Mouse (Mus musculus) forebrain, embryonic 16.5 days (tissue): ENCODE measurements at regions not wholly inside any gene's neighbourhood (a gene's known extent, or its start where the extent isn't known, plus 50 kb on each side); places are given as distances from the start of the nearest gene placed in this dataset.

Experiments used
- ATAC-seq: fragments of 200-750 bp; cut with Nextera tagmentation; 2 replicates; pipeline ENCODE4 v1.8.0; 2017; ENCODE audit warnings: mild to moderate bottlenecking, moderate library complexity
- H3K27ac ChIP-seq: fragments of 300-500 bp; sonication (generic); 2 replicates; pipeline ENCODE4 v1.5.1; 2014; ENCODE audit warnings: low read length, control low read depth
- H3K27me3 ChIP-seq: fragments of 300-500 bp; sonication (generic); replicated peaks from 2 replicates; pipeline ENCODE4 v1.6.1; 2014; ENCODE audit warnings: low read length; ENCODE audit not compliant: control insufficient read depth, insufficient read depth
- H3K36me3 ChIP-seq: fragments of 300-500 bp; sonication (generic); 2 replicates; pipeline ENCODE4 v1.6.1; 2014; ENCODE audit not compliant: control insufficient read depth, insufficient read depth
- H3K4me1 ChIP-seq: fragments of 300-500 bp; sonication (generic); replicated peaks from 2 replicates; pipeline ENCODE4 v1.6.1; 2014; ENCODE audit warnings: low read length; ENCODE audit not compliant: control insufficient read depth, insufficient read depth
- H3K4me2 ChIP-seq: fragments of 300-500 bp; sonication (generic); 2 replicates; pipeline ENCODE4 v1.6.1; 2014; ENCODE audit warnings: mild to moderate bottlenecking, low read length, control low read depth
- H3K4me3 ChIP-seq: fragments of 300-500 bp; sonication (generic); replicated peaks from 2 replicates; pipeline ENCODE4 v1.5.1; 2014; ENCODE audit warnings: mild to moderate bottlenecking, low read length, control low read depth
- H3K9ac ChIP-seq: fragments of 300-500 bp; sonication (generic); replicated peaks from 2 replicates; pipeline ENCODE4 v1.6.1; 2014; ENCODE audit warnings: low read depth, low read length, control low read depth
- H3K9me3 ChIP-seq: fragments of 300-500 bp; sonication (generic); 2 replicates; pipeline ENCODE4 v1.6.1; 2016; ENCODE audit warnings: low read length; ENCODE audit not compliant: control insufficient read depth
- WGBS: fragments of 180-500 bp; shearing (Covaris S2); extraction: QIAGEN DNeasy Blood & Tissue Kit; methylation state at CpG from one replicate; pipeline ENCODE4 v1.1.7; 2014; 5-methylcytosine and 5-hydroxymethylcytosine counted together

DNA sequence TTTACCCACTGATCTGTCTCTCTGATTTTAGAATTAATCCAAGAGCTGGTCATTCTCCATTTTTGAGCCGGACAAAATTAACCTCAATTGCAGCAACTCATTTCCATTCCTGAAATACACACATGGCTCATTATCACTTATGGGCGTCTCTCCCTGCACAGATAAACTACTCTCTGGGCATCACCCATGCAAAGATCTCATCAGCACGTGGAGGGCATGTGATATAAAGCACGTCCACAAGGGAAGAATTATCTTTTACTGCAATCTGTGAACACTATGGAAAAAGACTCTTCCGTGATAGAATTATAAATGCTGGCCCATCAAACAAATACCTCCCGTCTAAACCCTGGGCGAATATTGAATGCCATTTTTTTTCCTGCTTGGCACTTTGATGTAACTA is 124.1 kb upstream of the Klf6 start:
- Histone ChIP-seq H3K4me1 (no peaks in the 10 kb centered on the region), H3K4me2 (no peak overlapping the region), H3K36me3 (no peaks in the 10 kb centered on the region), H3K27me3 (no peaks in the 10 kb centered on the region), H3K9me3 (no peaks in the 10 kb centered on the region), H3K9ac (no peak overlapping the region), H3K4me3 (no peak overlapping the region), H3K27ac (no peak overlapping the region)
- no peak for ATAC-seq
- whole genome bisulfite sequencing: 82% methylated on average over 7 of the region's 7 CpGs

DNA sequence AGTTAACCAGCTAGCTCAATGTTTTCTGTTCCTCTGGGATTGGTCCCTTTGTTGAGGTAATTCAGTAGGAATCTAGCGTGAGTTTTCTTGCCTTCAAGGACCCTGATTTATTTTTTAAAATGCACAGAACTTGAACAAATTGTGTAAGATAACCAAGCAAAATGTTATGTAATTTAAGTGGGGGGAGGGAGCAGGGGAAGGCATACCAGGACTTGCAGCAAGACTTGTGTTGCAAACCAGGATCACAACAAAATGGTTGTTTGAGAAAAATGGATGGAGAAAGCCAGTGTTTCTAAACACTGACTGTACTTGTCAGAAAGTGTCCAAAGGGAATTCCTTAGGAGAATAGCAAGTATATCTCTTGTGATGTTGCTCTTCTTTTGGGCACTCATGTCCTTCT is 120.5 kb upstream of the Klf6 start:
- no peak overlapping the region for H3K4me2 ChIP-seq
- H3K9me3 ChIP-seq: no peaks in the 10 kb centered on the region
- no peaks in the 10 kb centered on the region for H3K36me3 ChIP-seq
- H3K27me3 ChIP-seq: no peaks in the 10 kb centered on the region
- no peak overlapping the region for H3K4me3 ChIP-seq
- no peak for ATAC-seq
- no peak overlapping the region for H3K27ac ChIP-seq
- WGBS: 88% methylated on average over 1 of the region's 1 CpGs
- no peaks in the 10 kb centered on the region for H3K4me1 ChIP-seq
- H3K9ac ChIP-seq: no peak overlapping the region

DNA sequence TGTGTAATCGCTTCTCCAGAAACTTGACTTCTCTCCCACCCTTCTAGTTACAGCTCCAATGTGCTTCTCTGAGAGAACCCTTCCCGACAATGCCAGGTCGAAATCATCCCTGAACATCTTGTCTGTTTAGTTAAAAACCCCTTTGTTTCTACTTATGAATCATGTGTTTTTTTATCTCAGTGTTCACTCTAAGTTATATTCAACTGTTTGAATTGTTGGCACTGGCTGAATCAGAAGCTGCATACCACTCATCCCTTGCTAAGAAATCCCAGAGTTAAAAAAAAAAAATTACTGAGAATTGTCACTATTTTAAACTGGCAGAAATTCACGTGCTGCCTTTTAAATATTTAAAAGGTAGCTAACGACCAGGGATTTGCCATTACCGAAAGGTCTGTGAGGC is 116.3 kb upstream of the Klf6 start:
- H3K4me2 ChIP-seq: no peak overlapping the region
- WGBS: 74% methylated on average over 6 of the region's 6 CpGs

DNA sequence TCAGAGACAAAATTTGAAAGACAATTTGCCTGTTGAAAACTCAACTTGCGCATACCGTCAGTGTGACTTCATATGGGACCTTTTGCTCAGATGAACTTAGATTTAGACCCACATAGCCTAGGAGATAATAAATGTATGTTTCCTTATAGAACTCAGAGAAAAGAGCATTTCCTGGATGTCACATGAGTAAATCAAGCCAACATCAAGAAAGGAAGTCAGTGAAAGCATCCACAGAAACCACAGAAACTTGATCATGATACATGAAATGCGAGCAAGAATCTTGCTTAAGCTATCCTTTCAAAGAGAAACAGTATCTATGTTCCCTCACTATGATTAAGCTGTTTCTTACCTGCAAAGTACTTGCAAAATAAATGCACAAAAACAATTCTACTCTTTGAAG is 104.1 kb upstream of the Klf6 start:
- Histone ChIP-seq H3K9ac (no peak overlapping the region), H3K9me3 (no peaks in the 10 kb centered on the region), H3K4me3 (no peak overlapping the region), H3K4me2 (no peak overlapping the region), H3K27me3 (no peaks in the 10 kb centered on the region), H3K36me3 (no peaks in the 10 kb centered on the region), H3K4me1 (no peaks in the 10 kb centered on the region), H3K27ac (no peak overlapping the region)
- WGBS: 95% methylated on average over 3 of the region's 3 CpGs
- ATAC-seq: no peak

More for the DNA sequence above, 116.3 kb upstream of the Klf6 start:
- Histone ChIP-seq H3K4me1 (no peaks in the 10 kb centered on the region), H3K9ac (no peak overlapping the region), H3K4me3 (no peak overlapping the region), H3K36me3 (no peaks in the 10 kb centered on the region), H3K27me3 (no peaks in the 10 kb centered on the region), H3K9me3 (no peaks in the 10 kb centered on the region), H3K27ac (no peak overlapping the region)
- ATAC-seq: no peak

DNA sequence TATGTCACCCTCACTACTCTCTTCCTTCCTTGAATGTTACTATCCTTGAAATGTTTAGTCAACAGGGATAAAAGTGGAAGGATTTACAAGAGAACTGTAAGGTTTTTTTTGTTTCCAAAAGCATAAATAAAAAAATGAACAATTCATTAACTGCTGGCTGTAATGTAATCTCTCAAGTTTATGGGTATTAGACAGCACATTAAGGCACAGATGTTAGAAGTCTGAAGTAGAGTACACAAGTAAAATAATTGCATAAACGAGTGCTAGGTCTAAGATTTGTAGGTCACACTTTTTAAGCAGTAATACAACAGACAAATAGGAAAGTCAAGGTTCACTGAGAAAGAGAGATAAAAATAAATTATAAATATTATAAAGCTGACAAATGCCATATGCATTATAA is 103.3 kb upstream of the Klf6 start:
- H3K36me3 ChIP-seq: no peaks in the 10 kb centered on the region
- H3K4me2 ChIP-seq: no peak overlapping the region
- ATAC-seq: no peak
- H3K9ac ChIP-seq: no peak overlapping the region
- H3K9me3 ChIP-seq: no peaks in the 10 kb centered on the region
- H3K4me1 ChIP-seq: no peaks in the 10 kb centered on the region
- whole genome bisulfite sequencing: 73% methylated on average over 1 of the region's 1 CpGs
- no peaks in the 10 kb centered on the region for H3K27me3 ChIP-seq
- H3K4me3 ChIP-seq: no peak overlapping the region
- H3K27ac ChIP-seq: no peak overlapping the region

DNA sequence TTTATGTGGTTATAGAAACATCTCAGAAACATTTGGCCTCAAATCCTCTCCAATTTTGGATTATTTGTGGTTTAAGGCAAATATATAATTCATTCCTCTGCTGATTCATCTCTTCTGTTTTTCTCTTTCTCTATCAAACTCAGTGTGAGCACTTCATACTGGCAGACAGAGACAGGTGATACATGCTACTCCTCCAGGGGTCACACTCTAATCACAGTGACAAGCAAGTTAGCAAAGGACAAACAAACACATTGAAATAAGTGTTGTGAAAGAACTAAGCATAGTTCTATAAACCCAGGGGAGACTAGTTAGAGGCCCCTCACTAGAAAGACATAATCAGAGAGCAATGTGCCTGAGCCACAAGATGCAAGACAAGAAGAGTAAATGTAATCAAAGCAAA is 101.3 kb upstream of the Klf6 start:
- H3K27ac ChIP-seq: no peak overlapping the region
- H3K27me3 ChIP-seq: no peaks in the 10 kb centered on the region
- no peak for ATAC-seq
- no peak overlapping the region for H3K4me3 ChIP-seq
- no peak overlapping the region for H3K4me2 ChIP-seq
- H3K4me1 ChIP-seq: no peaks in the 10 kb centered on the region
- H3K9ac ChIP-seq: no peak overlapping the region
- H3K36me3 ChIP-seq: no peaks in the 10 kb centered on the region
- H3K9me3 ChIP-seq: no peaks in the 10 kb centered on the region

DNA sequence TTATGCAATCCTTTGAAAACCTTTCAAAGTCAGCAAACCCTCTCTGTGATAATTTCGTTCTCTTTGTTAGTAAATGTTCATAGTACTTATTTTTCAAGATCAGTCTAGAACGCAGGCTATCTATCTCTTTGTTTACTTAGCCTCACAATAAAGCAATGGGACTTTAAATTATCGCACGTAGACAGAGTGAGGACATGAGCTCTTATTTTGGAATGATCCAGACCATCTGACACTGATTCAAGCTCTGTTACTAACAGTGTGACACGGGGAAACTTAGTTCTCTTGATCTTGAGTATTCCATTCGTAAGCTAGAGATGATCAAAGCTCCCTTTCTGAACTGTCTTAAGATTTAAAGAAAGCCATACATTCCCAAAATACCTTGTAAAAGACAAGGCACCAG is 94.9 kb upstream of the Klf6 start:
- H3K4me2 ChIP-seq: no peak overlapping the region
- no peak for ATAC-seq
- WGBS: 89% methylated on average over 6 of the region's 6 CpGs

DNA sequence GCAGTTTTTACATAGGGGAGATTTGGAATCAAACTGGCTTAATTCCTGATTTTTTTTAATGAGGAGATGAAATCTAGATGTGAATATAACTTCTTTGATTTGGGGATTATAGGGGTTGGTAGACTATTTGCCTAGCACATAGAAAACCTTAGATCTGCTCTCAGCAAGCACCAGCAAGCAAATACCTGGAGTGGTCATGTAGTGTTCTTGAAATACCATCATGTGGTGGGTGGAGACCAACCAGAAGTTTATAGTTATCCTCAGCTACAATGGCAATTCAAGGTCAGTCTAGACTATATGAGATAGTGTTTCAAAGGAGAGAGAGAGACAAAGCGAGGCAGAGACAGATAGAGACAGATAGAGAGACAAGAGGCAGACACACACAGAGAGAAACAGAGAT is 94.1 kb upstream of the Klf6 start:
- WGBS: 97% methylated on average over 1 of the region's 1 CpGs
- Histone ChIP-seq H3K4me2 (no peak overlapping the region), H3K4me3 (no peak overlapping the region), H3K27me3 (no peaks in the 10 kb centered on the region), H3K36me3 (no peaks in the 10 kb centered on the region), H3K27ac (no peak overlapping the region), H3K4me1 (no peaks in the 10 kb centered on the region), H3K9me3 (no peaks in the 10 kb centered on the region), H3K9ac (no peak overlapping the region)
- ATAC-seq: no peak

More for the DNA sequence above, 94.9 kb upstream of the Klf6 start:
- no peak overlapping the region for H3K4me3 ChIP-seq
- no peaks in the 10 kb centered on the region for H3K9me3 ChIP-seq
- H3K4me1 ChIP-seq: no peaks in the 10 kb centered on the region
- no peak overlapping the region for H3K9ac ChIP-seq
- H3K36me3 ChIP-seq: no peaks in the 10 kb centered on the region
- no peak overlapping the region for H3K27ac ChIP-seq
- no peaks in the 10 kb centered on the region for H3K27me3 ChIP-seq

DNA sequence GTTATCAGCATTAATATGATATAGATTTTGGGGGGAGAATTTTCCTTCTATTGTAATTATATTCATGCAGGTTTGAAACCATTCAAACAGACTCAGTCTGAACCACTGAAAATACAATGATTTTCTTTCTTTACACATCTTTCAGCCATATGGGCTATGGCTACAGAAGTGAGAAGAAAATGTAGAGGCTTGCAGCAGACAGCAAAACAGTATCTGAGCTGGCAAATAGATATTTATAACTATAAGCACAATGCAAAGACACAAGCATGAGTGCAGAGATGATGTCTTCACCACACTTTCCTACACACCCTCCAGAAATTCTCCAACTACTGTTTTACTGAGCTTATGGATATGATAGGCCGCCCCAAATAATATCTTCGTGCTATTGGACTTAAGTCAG is 92.6 kb upstream of the Klf6 start:
- Histone ChIP-seq H3K4me3 (no peak overlapping the region), H3K4me1 (no peaks in the 10 kb centered on the region), H3K27me3 (no peaks in the 10 kb centered on the region), H3K27ac (no peak overlapping the region), H3K9me3 (no peaks in the 10 kb centered on the region), H3K4me2 (no peak overlapping the region), H3K36me3 (no peaks in the 10 kb centered on the region), H3K9ac (no peak overlapping the region)
- no peak for ATAC-seq
- WGBS: 95% methylated on average over 2 of the region's 2 CpGs
